Mouse (Mus musculus) embryo, embryonic 11.5 days (tissue): ENCODE results near the gene Chat.
A peak's percentile ranks its signal among the peaks of the same experiment; 100 is the strongest.

ENCODE experiments used
- DNase-seq: peaks from one replicate; pipeline ENCODE4 v3.0.0-alpha.2; 2012; ENCODE audit warnings: low read depth, low spot score

Gene Chat

DNA sequence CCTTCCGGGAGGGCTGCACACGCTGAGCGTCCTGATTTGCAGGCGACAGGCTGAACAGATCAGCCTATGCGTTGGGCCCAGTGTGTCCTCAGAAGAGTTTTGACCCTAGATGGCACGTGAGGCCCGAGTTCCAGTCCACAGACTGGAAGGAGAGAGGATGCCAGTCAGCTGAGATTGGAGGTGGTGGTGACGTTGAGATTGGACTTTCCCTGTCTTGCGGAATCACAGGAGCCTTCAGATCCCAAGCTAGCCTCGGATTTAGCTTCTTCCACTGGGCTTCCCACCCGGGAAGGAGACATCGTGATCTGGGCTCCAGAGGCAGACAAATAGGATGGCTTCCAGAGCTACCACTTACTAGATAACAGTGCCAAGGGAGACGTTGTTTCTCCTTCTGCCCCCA lies at the start of gene Chat:
TSS of gene Chat (minus strand) at position 101 of the 400 bp plus-strand sequence.
- DNase-seq: no peak

GRCm38 (mm10) chr14:32513336-32514032 lies 47.7 kb upstream of the Chat start, which contains the start of gene Ercc6:
Ercc6 (plus strand) TSS chr14:32513521.
- DNase-seq: peak; percentile 92

DNA sequence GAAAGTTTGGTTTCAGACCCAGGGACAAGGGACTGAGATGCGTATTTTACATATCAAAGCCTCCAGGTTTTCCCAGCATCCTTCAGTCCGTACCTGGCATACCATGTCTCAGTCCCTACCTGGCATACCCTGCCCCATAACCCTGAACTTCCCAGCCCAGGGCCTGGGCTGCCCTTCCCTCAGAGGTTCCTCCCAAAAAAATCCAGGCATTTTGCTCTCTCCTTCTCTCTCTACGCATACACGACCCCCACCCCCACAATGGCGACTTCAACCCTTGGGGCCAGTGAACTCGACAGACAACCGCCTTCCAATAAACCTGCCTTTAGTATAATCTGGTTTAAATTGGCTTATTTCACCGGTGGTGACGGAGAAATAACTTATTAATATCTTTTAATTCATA lies 47.1 kb upstream of the Chat start:
- no peak for DNase-seq

GRCm38 (mm10) chr14:32509443-32509961 lies 43.7 kb upstream of the Chat start:
- DNase-seq: no peak

DNA sequence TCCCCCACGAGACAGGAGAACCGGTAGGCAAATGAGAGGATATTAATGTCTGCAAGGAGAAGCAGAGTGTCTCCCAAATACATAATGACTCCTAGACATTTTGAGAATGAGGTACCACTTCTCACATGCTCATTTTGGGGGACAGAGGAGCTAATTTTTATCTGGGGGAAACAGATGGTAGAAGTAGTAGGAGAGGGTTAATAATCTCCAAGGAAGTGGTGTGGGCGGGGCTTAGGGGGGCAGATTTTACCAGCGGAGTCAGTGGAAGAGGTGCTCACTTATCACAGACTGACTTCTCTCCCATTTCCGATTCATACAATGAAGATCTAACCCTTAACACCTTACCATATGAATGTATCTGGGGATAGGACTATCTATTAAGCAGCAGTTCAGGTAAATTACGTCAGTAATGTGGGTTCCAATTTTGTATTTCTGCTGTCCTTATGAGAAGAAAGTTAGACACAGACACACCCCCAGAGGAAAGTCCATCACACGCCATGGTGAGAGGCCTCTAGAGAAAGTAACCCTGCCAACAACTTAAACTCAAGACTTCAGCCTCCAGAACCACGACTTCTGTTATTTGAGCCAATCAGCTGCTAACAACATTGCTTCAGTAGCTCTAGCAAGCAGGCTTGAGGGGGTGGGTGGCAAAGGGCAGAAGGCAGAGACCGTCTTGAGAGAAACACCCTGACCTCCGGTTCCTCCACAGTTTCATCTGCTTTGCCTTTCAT lies 42.5 kb upstream of the Chat start:
- DNase-seq: no peak

GRCm38 (mm10) chr14:32507216-32507615 lies 41.4 kb upstream of the Chat start:
- DNase-seq: no peak

GRCm38 (mm10) chr14:32506329-32506728 lies 40.5 kb upstream of the Chat start:
- DNase-seq: no peak

DNA sequence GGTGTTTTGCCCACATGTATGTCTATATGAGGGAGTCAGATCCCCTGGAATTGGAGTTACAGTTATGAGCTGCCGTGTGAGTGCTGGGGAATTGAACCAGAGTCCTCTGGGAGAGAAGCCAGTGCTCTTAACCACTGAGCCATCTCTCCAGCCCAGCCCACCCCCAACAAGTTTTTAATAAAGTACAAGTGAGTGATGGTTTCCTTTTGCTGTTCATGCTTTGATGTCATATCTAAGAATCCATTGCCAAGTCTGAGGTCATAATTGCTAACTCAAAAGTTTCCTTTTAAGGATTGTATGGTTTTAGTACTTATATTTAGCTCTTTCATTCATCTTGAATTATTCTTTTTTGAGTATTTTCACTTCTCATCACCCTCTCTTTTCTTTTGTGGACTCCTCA lies 38.1 kb upstream of the Chat start:
- no peak for DNase-seq

- no peak for DNase-seq
Measured at GRCm38 (mm10) chr14:32502764-32503688, 37.2 kb upstream of the Chat start.

DNA sequence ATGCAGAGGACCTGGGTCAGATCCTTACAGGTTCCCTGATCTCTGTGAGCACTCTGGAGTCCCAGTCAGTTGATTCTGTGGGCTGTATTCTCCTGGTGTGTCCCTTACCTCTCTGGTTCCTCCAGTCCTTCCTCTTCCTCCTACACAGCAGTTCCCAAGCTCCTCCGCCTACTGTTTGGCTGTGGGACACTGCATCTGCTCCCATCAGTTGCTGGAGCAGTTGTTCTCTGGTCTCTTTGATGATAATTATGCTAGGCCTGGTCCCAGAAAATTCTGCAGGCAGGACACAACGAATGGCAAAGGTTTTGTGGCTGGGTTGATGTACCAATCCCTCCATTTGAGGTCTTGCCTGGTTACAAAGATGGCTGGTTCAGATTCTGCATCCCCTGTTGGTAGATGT lies 35.5 kb upstream of the Chat start:
- no peak for DNase-seq

DNA sequence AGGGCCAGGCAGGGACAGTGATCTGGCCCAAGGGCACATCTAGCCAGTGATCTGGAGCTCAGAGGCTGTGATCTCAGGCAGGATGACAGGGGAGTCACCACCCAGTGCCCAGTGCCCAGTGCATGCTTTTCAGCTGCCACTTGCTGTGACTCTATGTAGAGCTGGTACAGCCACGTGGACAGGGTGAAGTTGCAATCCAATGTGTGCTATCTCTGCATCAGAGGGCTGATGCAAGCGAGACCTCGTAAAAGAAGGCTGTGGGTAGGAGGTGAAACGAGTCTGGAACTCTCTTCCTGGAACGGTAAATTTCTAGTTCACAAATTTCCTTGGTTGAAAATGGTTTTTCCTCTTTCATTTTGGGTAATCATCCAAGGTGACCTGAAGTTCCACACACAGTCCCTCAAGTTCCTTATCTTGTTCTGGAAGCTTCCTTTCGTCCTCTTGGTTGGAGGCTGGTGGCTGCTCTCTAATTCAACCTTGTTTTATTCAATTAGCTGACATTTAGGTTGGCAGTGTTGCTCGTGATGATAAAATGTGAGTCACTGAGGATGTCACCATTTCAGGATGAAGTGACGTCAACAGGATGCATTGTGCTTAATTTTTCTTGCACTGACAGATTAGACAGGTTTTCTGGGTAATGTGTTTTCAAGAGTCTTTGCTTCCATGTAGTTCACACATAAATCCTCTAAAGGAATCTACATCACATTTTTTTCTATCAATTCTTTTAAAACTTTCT lies 30.5 kb upstream of the Chat start:
- DNase-seq: no peak

GRCm38 (mm10) chr14:32492521-32492920 lies 26.7 kb upstream of the Chat start:
- no peak for DNase-seq

GRCm38 (mm10) chr14:32482061-32482460 lies 16.3 kb upstream of the Chat start:
- peak; percentile 36 for DNase-seq

GRCm38 (mm10) chr14:32477581-32477980 lies 11.8 kb upstream of the Chat start:
- DNase-seq: no peak

DNA sequence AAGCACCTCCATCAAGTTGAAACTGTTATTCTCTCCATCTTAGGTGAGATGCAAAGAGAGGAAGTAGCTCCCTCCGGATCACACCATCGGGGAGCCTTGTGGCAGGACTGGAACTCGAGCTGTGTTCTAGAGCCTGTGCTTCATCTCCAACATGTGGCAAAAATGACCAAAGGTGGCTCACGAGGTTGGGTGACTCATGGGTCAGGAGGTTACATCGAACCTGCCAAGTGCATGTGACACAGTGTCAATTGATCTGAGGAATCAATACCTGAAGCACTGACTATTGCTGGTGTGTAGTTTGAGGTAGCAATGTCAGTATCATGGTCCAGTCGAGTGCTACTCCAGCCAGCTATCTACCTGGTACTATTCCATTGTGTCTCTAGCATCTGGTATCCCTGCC lies 10.8 kb upstream of the Chat start:
- no peak for DNase-seq

DNA sequence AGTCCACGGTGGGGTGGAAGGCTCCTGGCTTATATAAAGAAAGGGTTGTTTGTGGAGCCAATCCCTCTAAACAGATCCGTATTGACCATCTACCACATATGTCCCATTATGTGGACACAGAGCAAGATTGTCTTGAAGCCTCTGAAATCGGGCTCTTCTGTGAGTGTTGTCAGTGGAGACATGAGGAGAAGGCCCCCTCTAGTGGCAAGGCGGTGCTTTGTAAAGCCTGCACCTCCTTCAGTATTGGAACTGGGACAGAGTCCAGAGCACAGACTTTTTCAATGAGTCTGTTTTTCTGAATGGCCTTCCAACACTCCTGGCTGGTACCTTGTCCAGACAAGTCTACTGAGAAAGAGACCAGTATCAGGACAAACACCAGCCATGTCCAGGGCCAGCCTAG lies 7.2 kb upstream of the Chat start:
- DNase-seq: peak; percentile 34

DNA sequence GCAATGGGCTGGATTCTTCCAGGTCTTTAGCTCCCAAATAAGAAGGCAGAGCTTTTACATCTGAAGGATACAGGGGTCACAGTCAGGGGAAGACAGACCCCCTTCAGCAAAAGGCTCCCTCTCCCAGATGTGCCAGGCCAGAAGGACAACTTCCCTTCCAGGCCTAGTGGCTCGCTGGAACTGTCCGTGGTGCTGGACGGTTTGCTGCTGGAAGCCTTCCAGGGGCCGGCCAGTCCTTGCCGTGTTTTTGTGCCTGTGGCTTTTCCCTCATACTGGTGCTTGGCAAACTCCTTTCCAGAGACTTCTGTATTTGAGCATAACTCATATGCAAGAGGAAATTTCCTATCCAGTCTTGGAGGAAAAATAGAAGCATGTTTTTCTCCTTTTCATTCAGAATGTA lies 1.8 kb upstream of the Chat start:
- DNase-seq: peak; percentile 51

DNA sequence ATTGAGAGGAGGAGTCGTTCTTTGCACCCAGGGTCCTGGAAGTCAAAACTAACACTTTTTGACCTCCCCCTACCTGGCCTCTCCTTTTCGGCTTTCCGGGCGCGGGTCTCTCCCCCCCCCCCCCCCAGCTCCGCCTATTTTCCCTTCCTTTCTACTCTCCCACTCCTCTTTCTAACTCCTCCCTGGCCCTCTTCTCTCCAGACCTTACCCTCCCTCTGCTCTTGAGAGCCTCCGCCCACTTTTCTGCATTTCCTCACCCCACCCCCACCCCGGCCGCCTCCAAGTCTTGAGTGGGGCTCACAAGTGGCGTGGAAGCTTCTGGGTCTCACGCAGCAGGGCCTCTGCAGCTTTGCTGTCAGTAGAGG lies 301 bp downstream of the Chat start:
- DNase-seq: no peak

GRCm38 (mm10) chr14:32464601-32465505 lies 936 bp downstream of the Chat start, which contains the start of gene Slc18a3:
Slc18a3 (minus strand) TSS chr14:32464850.
- DNase-seq: no peak
